ENCODE assay signal across 8 mouse cellular contexts in genomic region chr10:13192731-13193351, GRCm38 (mm10). TPM values are rescaled to one million over a fixed set of nuclear protein-coding genes. Genes with fewer than 3 reads are reported as not detected.
DNase-seq lines count a peak whose midpoint lies in the region; ATAC-seq and TF ChIP-seq lines count a peak whose summit lies in the region.

TSS of gene Ltv1 (minus strand) at chr10:13193168.

- H3ac ChIP-seq in C2C12 (ENCODE audit: control insufficient read depth, insufficient read length, low read depth) (peak within 1 kb of the TSS; percentile 92), myocyte (ENCODE audit: control insufficient read depth, insufficient read length) (peak within 1 kb of the TSS; percentile 63)

- peaks cover 18% of the 10 kb centered on the region for H3K4me1 ChIP-seq in erythroblast, embryonic 14.5 days (ENCODE audit: control insufficient read depth)
- peaks cover 5% of the 10 kb centered on the region for H3K4me1 ChIP-seq in heart, embryonic 11.5 days (ENCODE audit: control insufficient read depth, insufficient read depth, low read length)
- peaks cover 6% of the 10 kb centered on the region; the same call in 1 of the 2 replicates for H3K4me1 ChIP-seq in kidney, embryonic 16.5 days (ENCODE audit: insufficient read depth, low read length)
- H3K4me1 ChIP-seq in liver, adult 2 months (ENCODE audit: control insufficient read depth, insufficient read depth, low read length), result peaks cover 3% of the 10 kb centered on the region; the same call in 1 of the 2 replicates

- under 1% methylated on average over 43 of the region's 43 CpGs for WGBS in heart, embryonic 11.5 days (ENCODE audit: insufficient replicate concordance)
- under 1% methylated on average over 42 of the region's 43 CpGs for WGBS in kidney, embryonic 16.5 days
- WGBS in liver, adult 2 months, result under 1% methylated on average over 43 of the region's 43 CpGs

- H3K9me3 ChIP-seq in erythroblast, embryonic 14.5 days (ENCODE audit: control insufficient read depth, low read length), result no peaks in the 10 kb centered on the region
- H3K9me3 ChIP-seq in heart, embryonic 11.5 days (replicated peaks; ENCODE audit: control insufficient read depth, low read length), result no peaks in the 10 kb centered on the region
- no peaks in the 10 kb centered on the region for H3K9me3 ChIP-seq in kidney, embryonic 16.5 days (ENCODE audit: low read length)

- peaks cover 12% of the 10 kb centered on the region for H3K79me3 ChIP-seq in C2C12 (ENCODE audit: low read depth)

- peak within 1 kb of the TSS; percentile 98 for H3K4me3 ChIP-seq in C2C12 (ENCODE audit: insufficient read depth, poor library complexity, severe bottlenecking)
- peak within 1 kb of the TSS; percentile 92 for H3K4me3 ChIP-seq in erythroblast, embryonic 14.5 days (replicated peaks)
- H3K4me3 ChIP-seq in heart, embryonic 11.5 days (ENCODE audit: low read depth, low read length), result peak within 1 kb of the TSS; percentile 83
- peak within 1 kb of the TSS; percentile 74 for H3K4me3 ChIP-seq in kidney, embryonic 16.5 days (ENCODE audit: low read length)
- peak within 1 kb of the TSS; percentile 95 for H3K4me3 ChIP-seq in liver, adult 2 months (ENCODE audit: insufficient read depth, low read depth, low read length)
- peak within 1 kb of the TSS; percentile 88 for H3K4me3 ChIP-seq in myocyte

- H3K9ac ChIP-seq in heart, embryonic 11.5 days (ENCODE audit: low read depth, low read length), result peak within 1 kb of the TSS; percentile 90
- peak within 1 kb of the TSS; percentile 76 for H3K9ac ChIP-seq in kidney, embryonic 16.5 days (replicated peaks; ENCODE audit: low read length)
- H3K9ac ChIP-seq in liver, adult 2 months (ENCODE audit: low read depth, low read length), result peak within 1 kb of the TSS; percentile 85

- peaks cover 3% of the 10 kb centered on the region for H3K27me3 ChIP-seq in C2C12 (ENCODE audit: control insufficient read depth, insufficient read depth, insufficient read length)
- no peaks in the 10 kb centered on the region for H3K27me3 ChIP-seq in erythroblast, embryonic 14.5 days (ENCODE audit: control insufficient read depth)
- no peaks in the 10 kb centered on the region for H3K27me3 ChIP-seq in heart, embryonic 11.5 days (ENCODE audit: control insufficient read depth, insufficient read depth, low read length)
- H3K27me3 ChIP-seq in kidney, embryonic 16.5 days (ENCODE audit: insufficient read depth, low read length), result no peaks in the 10 kb centered on the region
- no peaks in the 10 kb centered on the region for H3K27me3 ChIP-seq in liver, adult 2 months (ENCODE audit: control insufficient read depth, insufficient read depth, low read length)
- peaks cover 5% of the 10 kb centered on the region for H3K27me3 ChIP-seq in myocyte (ENCODE audit: control insufficient read depth, insufficient read depth, insufficient read length)
- no peaks in the 10 kb centered on the region for H3K27me3 ChIP-seq in splenic B cell, adult 2 months (ENCODE audit: control insufficient read depth, insufficient read depth, low read length, poor library complexity, severe bottlenecking)

- DNase-seq in brain, embryonic 14.5 days (ENCODE audit: low read depth), result peak; percentile 98
- DNase-seq in liver, adult 2 months (ENCODE audit: extremely low read depth, low read depth, low spot score), result peak; percentile 87
- peak; percentile 97 for DNase-seq in splenic B cell, adult 2 months (ENCODE audit: low read depth, low spot score)

- peak; percentile 99 for ATAC-seq in heart, embryonic 11.5 days (replicated peaks; ENCODE audit: insufficient number of reproducible peaks, low FRiP score, low TSS enrichment)
- peak; percentile 99 for ATAC-seq in kidney, embryonic 16.5 days (ENCODE audit: low FRiP score, low TSS enrichment)

- H3K36me3 ChIP-seq in C2C12 (ENCODE audit: control insufficient read depth, insufficient read depth) (peaks cover 33% of the 10 kb centered on the region), myocyte (ENCODE audit: control insufficient read depth, insufficient read depth) (peaks cover 14% of the 10 kb centered on the region)
- H3K36me3 ChIP-seq in erythroblast, embryonic 14.5 days (ENCODE audit: control insufficient read depth), result peaks cover 31% of the 10 kb centered on the region
- H3K36me3 ChIP-seq in heart, embryonic 11.5 days (ENCODE audit: control insufficient read depth, insufficient read depth, low read length), result peaks cover 16% of the 10 kb centered on the region
- peaks cover 15% of the 10 kb centered on the region for H3K36me3 ChIP-seq in kidney, embryonic 16.5 days (ENCODE audit: insufficient read depth, low read length)
- peaks cover 16% of the 10 kb centered on the region; the same call in 1 of the 2 replicates for H3K36me3 ChIP-seq in liver, adult 2 months (ENCODE audit: control insufficient read depth, insufficient read depth, low read length)
- no peaks in the 10 kb centered on the region for H3K36me3 ChIP-seq in splenic B cell, adult 2 months (ENCODE audit: control insufficient read depth, insufficient read depth, low read length, poor library complexity, severe bottlenecking)

- peak within 1 kb of the TSS; percentile 83 for H3K27ac ChIP-seq in heart, embryonic 11.5 days (ENCODE audit: low read depth, low read length)
- peak within 1 kb of the TSS; percentile 69 for H3K27ac ChIP-seq in kidney, embryonic 16.5 days (ENCODE audit: low read length)
- H3K27ac ChIP-seq in liver, adult 2 months (replicated peaks; ENCODE audit: insufficient read depth, low read depth, low read length), result peak within 1 kb of the TSS; percentile 95

- peak within 1 kb of the TSS; percentile 65 for H3K4me2 ChIP-seq in heart, embryonic 11.5 days
- peak within 1 kb of the TSS; percentile 68 for H3K4me2 ChIP-seq in kidney, embryonic 16.5 days (replicated peaks; ENCODE audit: low read depth, low read length)
- peak within 1 kb of the TSS; percentile 77 for H3K4me2 ChIP-seq in myocyte (ENCODE audit: low read depth)

- peak; percentile 13; the same call in 1 of the 2 replicates for TF ChIP-seq POLR2A in brain, embryonic 14.5 days (IDR thresholded peaks at IDR 0.05; ENCODE audit: borderline replicate concordance, extremely low read depth, insufficient read depth, insufficient read length, poor library complexity, severe bottlenecking)
- no peak for TF ChIP-seq POLR2A in liver, adult 2 months (IDR thresholded peaks at IDR 0.05; ENCODE audit: extremely low read depth, insufficient read depth, low read length)
- peak; percentile 74 for TF ChIP-seq POLR2A in myocyte (IDR thresholded peaks at IDR 0.05; ENCODE audit: insufficient read length, low read depth)

- no peak for TF ChIP-seq CTCF in C2C12 (IDR thresholded peaks at IDR 0.05; ENCODE audit: control insufficient read depth, insufficient read depth, insufficient read length)
- TF ChIP-seq CTCF in brain, embryonic 14.5 days (IDR thresholded peaks at IDR 0.05; ENCODE audit: borderline replicate concordance, extremely low read depth, insufficient read depth, insufficient read length), result no peak
- TF ChIP-seq CTCF in liver, adult 2 months (IDR thresholded peaks at IDR 0.05; ENCODE audit: low read depth, low read length), result no peak

- H3K79me2 ChIP-seq in C2C12 (ENCODE audit: control insufficient read depth, insufficient read depth) (peaks cover 19% of the 10 kb centered on the region), myocyte (ENCODE audit: control insufficient read depth, insufficient read depth) (peaks cover 9% of the 10 kb centered on the region)
- H3K79me2 ChIP-seq in liver, adult 2 months (ENCODE audit: control insufficient read depth, insufficient read depth, low read length), result no peaks in the 10 kb centered on the region

TF ChIP-seq in C2C12, 6 proteins besides CTCF, POLR2A, EP300 and RAD21:
- TF ChIP-seq USF1 (IDR thresholded peaks at IDR 0.05; ENCODE audit: low read depth) (no peak), MAX (IDR thresholded peaks at IDR 0.05) (peak; percentile 89), CEBPB (IDR thresholded peaks at IDR 0.05; ENCODE audit: low read depth) (peak; percentile 1)

TF ChIP-seq in myocyte, 11 proteins besides CTCF, POLR2A, EP300 and RAD21:
- TF ChIP-seq E2F4 (IDR thresholded peaks at IDR 0.05; ENCODE audit: insufficient read depth) (peak; percentile 34), SRF (IDR thresholded peaks at IDR 0.05; ENCODE audit: control insufficient read depth, insufficient read length, low read depth) (peak; percentile 59), POLR2AphosphoS2 (IDR thresholded peaks at IDR 0.05; ENCODE audit: insufficient read length, low read depth) (peak; percentile 66), TCF3 (IDR thresholded peaks at IDR 0.05; ENCODE audit: insufficient read length, low read depth) (no peak)
TF ChIP-seq in myocyte: peak in this region for 3.

RNA-seq across cellular contexts. Expression of gene Ltv1, which starts in this region (rescaled TPM):
- polyA plus RNA-seq in C2C12 (2012; fragmentation: generic; extraction: Trizol) (19.5 TPM), myocyte (2012; fragmentation: generic; extraction: Trizol) (22.0 TPM)
- polyA plus RNA-seq in brain, embryonic 14.5 days (2012; rRNA removed), result 23.1 and 26.1 TPM in 2 replicates
- 0.59 and 0.91 TPM in 2 replicates for polyA plus RNA-seq in erythroblast, embryonic 14.5 days (2012)
- 60.0 and 65.2 TPM in 2 replicates for polyA plus RNA-seq in heart, embryonic 11.5 days (2014; fragmentation: Nextera tagmentation; extraction: Ambion mirVana)
- polyA plus RNA-seq in kidney, embryonic 16.5 days (2015; fragmentation: Nextera tagmentation; extraction: Ambion mirVana), result 56.9 and 63.2 TPM in 2 replicates
- total RNA-seq in liver, adult 2 months (2014; rRNA removed), result 6.9 and 8.4 TPM in 2 replicates
- 6.3 and 7.6 TPM in 2 replicates for polyA plus RNA-seq in liver, adult 2 months (2012; rRNA removed)

Comparison
In these comparisons a context has a peak if more than half of its experiments do, and no peak if none do; other contexts are left out.
1. Peak in every context shown above with its lines: DNase-seq, ATAC-seq, H3K4me3 ChIP-seq and H3K27ac ChIP-seq.